Mouse (Mus musculus) midbrain, embryonic 12.5 days (tissue): ENCODE measurements around the gene S100pbp. TPM values are rescaled to one million over a fixed set of nuclear protein-coding genes. Genes with fewer than 3 reads are reported as not detected.
A peak's percentile ranks its signal among the peaks of the same experiment; 100 is the strongest.
"Not testable (repeated sequence)": the region's sequence is repeated elsewhere in the genome, so short reads cannot be mapped to it uniquely, and the experiment has no call there.

ENCODE experiments used
- ATAC-seq: fragments of 200-750 bp; cut with Nextera tagmentation; 2 replicates; pipeline ENCODE4 v1.8.0; 2017; ENCODE audit warnings: low read depth, moderate TSS enrichment, moderate library complexity; ENCODE audit not compliant: low FRiP score
- H3K27ac ChIP-seq: fragments of 300-500 bp; sonication (generic); replicated peaks from 2 replicates; pipeline ENCODE4 v1.5.1; 2016; ENCODE audit warnings: mild to moderate bottlenecking
- H3K27me3 ChIP-seq: fragments of 300-500 bp; sonication (generic); 2 replicates; pipeline ENCODE4 v1.6.1; 2016; ENCODE audit warnings: mild to moderate bottlenecking
- H3K36me3 ChIP-seq: fragments of 300-500 bp; sonication (generic); 2 replicates; pipeline ENCODE4 v1.6.1; 2016
- H3K4me1 ChIP-seq: fragments of 300-500 bp; sonication (generic); 2 replicates; pipeline ENCODE4 v1.6.1; 2016
- H3K4me2 ChIP-seq: fragments of 300-500 bp; sonication (generic); replicated peaks from 2 replicates; pipeline ENCODE4 v1.6.1; 2016; ENCODE audit warnings: mild to moderate bottlenecking, moderate library complexity
- H3K4me3 ChIP-seq: fragments of 300-500 bp; sonication (generic); 2 replicates; pipeline ENCODE4 v1.5.1; 2016; ENCODE audit warnings: mild to moderate bottlenecking
- H3K9ac ChIP-seq: fragments of 300-500 bp; sonication (generic); replicated peaks from 2 replicates; pipeline ENCODE4 v1.6.1; 2016; ENCODE audit warnings: mild to moderate bottlenecking, moderate library complexity
- H3K9me3 ChIP-seq: fragments of 300-500 bp; sonication (generic); 2 replicates; pipeline ENCODE4 v1.6.1; 2016; ENCODE audit warnings: mild to moderate bottlenecking
- WGBS: fragments of 180-500 bp; shearing (Covaris S2); methylation state at CpG from one replicate; pipeline ENCODE4 v1.1.7; 2016; 5-methylcytosine and 5-hydroxymethylcytosine counted together
- polyA plus RNA-seq: library from polyadenylated mRNA; unstranded; fragments of >200 nt; fragmentation: Nextera tagmentation; extraction: Ambion mirVana; gene quantifications from 2 replicates; pipeline ENCODE4 v1.2.1, GENCODE M21; 2016

Gene S100pbp
- polyA plus RNA-seq, 1 experiment from 2014 or later: 28.4 TPM

- H3K4me3 ChIP-seq: no peak overlapping the region
- no peak overlapping the region for H3K9ac ChIP-seq
- H3K27me3 ChIP-seq: peaks cover 20% of the 10 kb centered on the region
- H3K4me1 ChIP-seq: peaks cover 7% of the 10 kb centered on the region
- no peak for ATAC-seq
- no peaks in the 10 kb centered on the region for H3K9me3 ChIP-seq
- H3K36me3 ChIP-seq: peaks cover 92% of the 10 kb centered on the region
- WGBS: 86% methylated on average over 7 of the region's 7 CpGs
- H3K27ac ChIP-seq: no peak overlapping the region
- no peak overlapping the region for H3K4me2 ChIP-seq
Measured at GRCm38 (mm10) chr4:129218569-129219175, 29.1 kb upstream of the S100pbp start.

GRCm38 (mm10) chr4:129212486-129212885 lies 23.0 kb upstream of the S100pbp start:
- 73% methylated on average over 3 of the region's 3 CpGs for WGBS
- H3K4me3 ChIP-seq, H3K9me3 ChIP-seq, H3K4me2 ChIP-seq, H3K27me3 ChIP-seq, H3K9ac ChIP-seq, H3K4me1 ChIP-seq, H3K27ac ChIP-seq, ATAC-seq: not testable (repeated sequence)
- H3K36me3 ChIP-seq: peaks cover 92% of the 10 kb centered on the region

- Histone ChIP-seq H3K27ac (no peak overlapping the region), H3K27me3 (no peaks in the 10 kb centered on the region), H3K36me3 (peaks cover 92% of the 10 kb centered on the region), H3K4me3 (no peak overlapping the region), H3K4me2 (no peak overlapping the region), H3K9ac (no peak overlapping the region), H3K4me1 (no peaks in the 10 kb centered on the region), H3K9me3 (no peaks in the 10 kb centered on the region)
- ATAC-seq: no peak
- 81% methylated on average over 4 of the region's 4 CpGs for WGBS
Measured at GRCm38 (mm10) chr4:129211461-129211860, 21.9 kb upstream of the S100pbp start.

GRCm38 (mm10) chr4:129209504-129209903 lies 20.0 kb upstream of the S100pbp start:
- no peak for ATAC-seq
- Histone ChIP-seq H3K9me3 (no peaks in the 10 kb centered on the region), H3K27me3 (no peaks in the 10 kb centered on the region), H3K4me2 (no peak overlapping the region), H3K9ac (no peak overlapping the region), H3K36me3 (peaks cover 91% of the 10 kb centered on the region), H3K27ac (no peak overlapping the region), H3K4me1 (no peaks in the 10 kb centered on the region), H3K4me3 (no peak overlapping the region)
- 60% methylated on average over 7 of the region's 7 CpGs for WGBS

- H3K27me3 ChIP-seq: no peaks in the 10 kb centered on the region
- H3K9me3 ChIP-seq: no peaks in the 10 kb centered on the region
- no peak for ATAC-seq
- no peaks in the 10 kb centered on the region for H3K4me1 ChIP-seq
- no peak overlapping the region for H3K27ac ChIP-seq
- 91% methylated on average over 8 of the region's 8 CpGs for WGBS
- no peak overlapping the region for H3K9ac ChIP-seq
- H3K36me3 ChIP-seq: peaks cover 89% of the 10 kb centered on the region
- no peak overlapping the region for H3K4me3 ChIP-seq
- H3K4me2 ChIP-seq: no peak overlapping the region
Measured at GRCm38 (mm10) chr4:129206792-129207191, 17.3 kb upstream of the S100pbp start.

GRCm38 (mm10) chr4:129204655-129205054 lies 15.1 kb upstream of the S100pbp start:
- WGBS: 92% methylated on average over 10 of the region's 10 CpGs
- H3K36me3 ChIP-seq: peaks cover 91% of the 10 kb centered on the region
- no peaks in the 10 kb centered on the region for H3K4me1 ChIP-seq
- H3K9ac ChIP-seq: no peak overlapping the region
- ATAC-seq: no peak
- H3K9me3 ChIP-seq: no peaks in the 10 kb centered on the region
- no peak overlapping the region for H3K4me3 ChIP-seq
- H3K27me3 ChIP-seq: no peaks in the 10 kb centered on the region
- H3K4me2 ChIP-seq: no peak overlapping the region
- no peak overlapping the region for H3K27ac ChIP-seq

GRCm38 (mm10) chr4:129197514-129197913 lies 8.0 kb upstream of the S100pbp start:
- Histone ChIP-seq H3K4me3 (no peak overlapping the region), H3K4me2 (no peak overlapping the region), H3K9ac (no peak overlapping the region), H3K4me1 (no peaks in the 10 kb centered on the region; the same call in 1 of the 2 replicates), H3K27ac (no peak overlapping the region), H3K27me3 (no peaks in the 10 kb centered on the region), H3K9me3 (no peaks in the 10 kb centered on the region), H3K36me3 (peaks cover 70% of the 10 kb centered on the region)
- WGBS: 97% methylated on average over 6 of the region's 6 CpGs
- no peak for ATAC-seq

- H3K4me3 ChIP-seq: no peak overlapping the region
- peaks cover 14% of the 10 kb centered on the region for H3K4me1 ChIP-seq
- H3K27me3 ChIP-seq: no peaks in the 10 kb centered on the region
- peaks cover 42% of the 10 kb centered on the region for H3K36me3 ChIP-seq
- no peak overlapping the region for H3K27ac ChIP-seq
- H3K9ac ChIP-seq: no peak overlapping the region
- H3K4me2 ChIP-seq: no peak overlapping the region
- 96% methylated on average over 1 of the region's 1 CpGs for WGBS
- ATAC-seq: no peak
- no peaks in the 10 kb centered on the region for H3K9me3 ChIP-seq
Measured at GRCm38 (mm10) chr4:129194280-129194679, 4.8 kb upstream of the S100pbp start.

GRCm38 (mm10) chr4:129191691-129192090 lies 2.2 kb upstream of the S100pbp start:
- Histone ChIP-seq H3K9me3 (no peaks in the 10 kb centered on the region), H3K27ac (no peak overlapping the region), H3K4me2 (0 out of 2 replicates have a peak overlapping the region, but pooled peaks have one; percentile 19), H3K27me3 (no peaks in the 10 kb centered on the region), H3K4me3 (no peak overlapping the region), H3K9ac (0 out of 2 replicates have a peak overlapping the region, but pooled peaks have one; percentile 24), H3K36me3 (peaks cover 23% of the 10 kb centered on the region), H3K4me1 (peaks cover 23% of the 10 kb centered on the region)
- no peak for ATAC-seq
- WGBS: 83% methylated on average over 5 of the region's 5 CpGs

- H3K9ac ChIP-seq: peak overlapping the region; percentile 89
- WGBS: 5% methylated on average over 12 of the region's 12 CpGs
- peaks cover 12% of the 10 kb centered on the region for H3K36me3 ChIP-seq
- peak overlapping the region; percentile 88 for H3K4me3 ChIP-seq
- no peaks in the 10 kb centered on the region for H3K27me3 ChIP-seq
- H3K4me1 ChIP-seq: peaks cover 23% of the 10 kb centered on the region
- H3K9me3 ChIP-seq: no peaks in the 10 kb centered on the region
- H3K27ac ChIP-seq: 0 out of 2 replicates have a peak overlapping the region, but pooled peaks have one; percentile 86
- no peak for ATAC-seq
- H3K4me2 ChIP-seq: peak overlapping the region; percentile 85
Measured at GRCm38 (mm10) chr4:129190538-129190937, 1.0 kb upstream of the S100pbp start.

GRCm38 (mm10) chr4:129188803-129189541 lies 555 bp downstream of the S100pbp start:
- Histone ChIP-seq H3K27ac (peak overlapping the region; percentile 89), H3K9ac (peak overlapping the region; percentile 87), H3K9me3 (no peaks in the 10 kb centered on the region), H3K4me3 (peak overlapping the region; percentile 88), H3K36me3 (0 out of 2 replicates have a peak, but pooled peaks cover 3% of the 10 kb centered on the region), H3K27me3 (no peaks in the 10 kb centered on the region), H3K4me1 (peaks cover 23% of the 10 kb centered on the region), H3K4me2 (peak overlapping the region; percentile 78)
- ATAC-seq: peak; percentile 82
- under 1% methylated on average over 47 of the region's 74 CpGs for WGBS

GRCm38 (mm10) chr4:129188041-129188659 lies 1.4 kb downstream of the S100pbp start:
- Histone ChIP-seq H3K4me1 (peaks cover 23% of the 10 kb centered on the region), H3K9me3 (no peaks in the 10 kb centered on the region), H3K27me3 (no peaks in the 10 kb centered on the region), H3K36me3 (peaks cover 4% of the 10 kb centered on the region; the same call in 1 of the 2 replicates), H3K9ac (peak overlapping the region; percentile 87; the same call in 1 of the 2 replicates), H3K27ac (no peak overlapping the region), H3K4me2 (peak overlapping the region; percentile 78), H3K4me3 (peak overlapping the region; percentile 88)
- ATAC-seq: no peak
- WGBS: 46% methylated on average over 5 of the region's 5 CpGs
